Mouse (Mus musculus) MEL (cell line): Measurements from ENCODE around the gene Myl7. TPM values are rescaled to one million over a fixed set of nuclear protein-coding genes. Genes with fewer than 3 reads are reported as not detected.

ENCODE experiments used
- DNase-seq: peaks from one replicate; pipeline ENCODE4 v3.0.0; 2011; ENCODE audit warnings: low read depth, low spot score
- H3K27ac ChIP-seq: 2 replicates; pipeline ENCODE4 v1.5.1; 2012; ENCODE audit warnings: low read depth, mild to moderate bottlenecking, control low read depth, low read length, moderate library complexity; ENCODE audit not compliant: control insufficient read depth
- H3K27me3 ChIP-seq, 2 experiments: fragments of 150-350 bp in 1 of 2; sonication (generic) in 1 of 2; 2 replicates each; pipeline ENCODE4 v1.6.1; 2012; ENCODE audit warnings: low read length in 2 of 2, mild to moderate bottlenecking in 2 of 2, improper control_type of control experiment in 1 of 2, moderate library complexity in 1 of 2; ENCODE audit not compliant: insufficient read depth in 2 of 2, control insufficient read depth in 1 of 2
- H3K36me3 ChIP-seq, 2 experiments: 2 replicates each; pipeline ENCODE4 v1.6.1; 2012 to 2014; ENCODE audit warnings: low read length in 2 of 2, improper control_type of control experiment in 1 of 2, inconsistent platforms in 1 of 2, mild to moderate bottlenecking in 1 of 2; ENCODE audit not compliant: insufficient read depth in 2 of 2, control insufficient read depth in 1 of 2
- H3K4me1 ChIP-seq, 2 experiments: fragments of 150-350 bp in 1 of 2; sonication (generic) in 1 of 2; 2 replicates each; pipeline ENCODE4 v1.6.1; 2012; ENCODE audit warnings: low read length in 2 of 2, improper control_type of control experiment in 1 of 2, mild to moderate bottlenecking in 1 of 2; ENCODE audit not compliant: insufficient read depth in 2 of 2, control insufficient read depth in 1 of 2
- H3K4me3 ChIP-seq, 2 experiments: fragments of 150-350 bp in 1 of 2; sonication (generic) in 1 of 2; 2 replicates each; pipeline ENCODE4 v1.5.1; 2012; ENCODE audit warnings: low read depth in 2 of 2, low read length in 2 of 2, mild to moderate bottlenecking in 2 of 2, moderate library complexity in 2 of 2, control low read depth in 1 of 2, improper control_type of control experiment in 1 of 2; ENCODE audit not compliant: control insufficient read depth in 1 of 2, insufficient read depth in 1 of 2
- H3K79me2 ChIP-seq: 2 replicates; pipeline ENCODE4 v1.6.1; 2012; ENCODE audit warnings: mild to moderate bottlenecking, low read length, moderate library complexity; ENCODE audit not compliant: control insufficient read depth, poor library complexity, insufficient read depth
- H3K9ac ChIP-seq: 2 replicates; pipeline ENCODE4 v1.6.1; 2012; ENCODE audit warnings: low read depth, mild to moderate bottlenecking, control low read depth, low read length, moderate library complexity; ENCODE audit not compliant: control insufficient read depth, poor library complexity, severe bottlenecking
- H3K9me3 ChIP-seq: fragments of 150-350 bp; sonication (generic); replicated peaks from 2 replicates; pipeline ENCODE4 v1.6.1; 2012; ENCODE audit warnings: mild to moderate bottlenecking, low read length, improper control_type of control experiment, moderate library complexity; ENCODE audit not compliant: insufficient read depth
- CHD1 ChIP-seq: IDR thresholded peaks from 2 replicates; pipeline ENCODE4 v1.6.1; 2012; ENCODE audit warnings: low read depth, mild to moderate bottlenecking, inconsistent platforms, low read length, improper control_type of control experiment
- E2F4 ChIP-seq: IDR thresholded peaks from 2 replicates; pipeline ENCODE4 v1.6.1; 2011; ENCODE audit warnings: low read depth, low read length, improper control_type of control experiment, borderline replicate concordance
- ETS1 ChIP-seq: IDR thresholded peaks from 2 replicates; pipeline ENCODE4 v1.6.1; 2012; ENCODE audit warnings: low read depth, mild to moderate bottlenecking, inconsistent platforms, low read length, improper control_type of control experiment, moderate library complexity
- GABPA ChIP-seq: IDR thresholded peaks from 2 replicates; pipeline ENCODE4 v1.6.1; 2012; ENCODE audit warnings: low read depth, mild to moderate bottlenecking, inconsistent platforms, low read length, improper control_type of control experiment, moderate library complexity
- HCFC1 ChIP-seq: IDR thresholded peaks from 2 replicates; pipeline ENCODE4 v1.6.1; 2012; ENCODE audit warnings: low read depth, mild to moderate bottlenecking, inconsistent platforms, low read length, improper control_type of control experiment, moderate library complexity
- JUND ChIP-seq: IDR thresholded peaks from 2 replicates; pipeline ENCODE4 v1.6.1; 2011; ENCODE audit warnings: low read depth, mild to moderate bottlenecking, improper control_type of control experiment, low read length
- MAX ChIP-seq: IDR thresholded peaks from 2 replicates; pipeline ENCODE4 v1.6.1; 2011; ENCODE audit warnings: low read length, improper control_type of control experiment
- MEF2A ChIP-seq: IDR thresholded peaks from 2 replicates; pipeline ENCODE4 v1.6.1; 2014; ENCODE audit warnings: low read depth, mild to moderate bottlenecking, inconsistent platforms, low read length, improper control_type of control experiment; ENCODE audit not compliant: poor library complexity, insufficient replicate concordance, severe bottlenecking; ENCODE audit errors: extremely low read depth
- NRF1 ChIP-seq: IDR thresholded peaks from 2 replicates; pipeline ENCODE4 v1.6.1; 2014; ENCODE audit warnings: low read depth, mild to moderate bottlenecking, inconsistent platforms, low read length, improper control_type of control experiment, moderate library complexity; ENCODE audit not compliant: poor library complexity, insufficient read depth, severe bottlenecking
- POLR2A ChIP-seq, 2 experiments: IDR thresholded peaks; 2 replicates each; pipeline ENCODE4 v1.6.1; 2011 to 2012; ENCODE audit warnings: low read length in 2 of 2, mild to moderate bottlenecking in 2 of 2, control low read depth in 1 of 2, improper control_type of control experiment in 1 of 2, low read depth in 1 of 2, moderate library complexity in 1 of 2; ENCODE audit not compliant: control insufficient read depth in 1 of 2, insufficient read depth in 1 of 2, poor library complexity in 1 of 2
- POLR2AphosphoS5 ChIP-seq: IDR thresholded peaks from 2 replicates; pipeline ENCODE4 v1.6.1; 2012; ENCODE audit warnings: low read depth, borderline replicate concordance, mild to moderate bottlenecking, inconsistent platforms, low read length, moderate library complexity, mixed read lengths
- TCF12 ChIP-seq: IDR thresholded peaks from 2 replicates; pipeline ENCODE4 v1.6.1; 2014; ENCODE audit warnings: low read depth, mild to moderate bottlenecking, inconsistent platforms, low read length, improper control_type of control experiment, moderate library complexity
- USF2 ChIP-seq, 2 experiments: IDR thresholded peaks; 2 replicates each; pipeline ENCODE4 v1.6.1; 2011 to 2012; ENCODE audit warnings: improper control_type of control experiment in 2 of 2, low read length in 2 of 2, borderline replicate concordance in 1 of 2, inconsistent platforms in 1 of 2, low read depth in 1 of 2, mild to moderate bottlenecking in 1 of 2; ENCODE audit not compliant: insufficient read depth in 1 of 2
- ZMIZ1 ChIP-seq: IDR thresholded peaks from 2 replicates; pipeline ENCODE4 v1.6.1; 2012; ENCODE audit warnings: low read depth, mild to moderate bottlenecking, inconsistent platforms, low read length, improper control_type of control experiment, moderate library complexity
- ZNF384 ChIP-seq: IDR thresholded peaks from 2 replicates; pipeline ENCODE4 v1.6.1; 2012; ENCODE audit warnings: low read depth, mild to moderate bottlenecking, inconsistent platforms, low read length, improper control_type of control experiment
- polyA plus RNA-seq, 2 experiments: library from polyadenylated mRNA; stranded (reverse) in 1 of 2; unstranded in 1 of 2; fragments of >175 nt in 1 of 2; fragments of >200 nt in 1 of 2; gene quantifications; 2 replicates each; pipeline versions ENCODE4 v1.2.1 to v1.2.4; 2012; ENCODE audit warnings: low replicate concordance in 2 of 2, low read depth in 1 of 2; ENCODE audit not compliant: insufficient read length in 2 of 2, insufficient read depth in 1 of 2, missing spikeins in 1 of 2
- total RNA-seq: library from RNA; depleted of rRNA; stranded (reverse); fragments of 300-350 nt; gene quantifications from 2 replicates; pipeline ENCODE4 v1.2.3, GENCODE M21; 2012

The Myl7 gene
- total and polyA plus RNA-seq, 3 experiments: not detected

GRCm38 (mm10) chr11:5849316-5849715 lies 49.3 kb downstream of the Myl7 start:
- DNase-seq: no peak
- TF ChIP-seq USF2 (IDR thresholded peaks at IDR 0.05; ENCODE audit: borderline replicate concordance in 1 of 2, insufficient read depth in 1 of 2, low read depth in 1 of 2, low read length in 2 of 2) (no peak), NRF1 (no peak), MEF2A (no peak), POLR2A (IDR thresholded peaks at IDR 0.05; ENCODE audit: control insufficient read depth in 1 of 2, insufficient read depth in 1 of 2, low read depth in 1 of 2, low read length in 2 of 2, poor library complexity in 1 of 2) (no peak), E2F4 (no peak), GABPA (no peak), JUND (no peak)
- no peaks in the 10 kb centered on the region for H3K79me2 ChIP-seq
- H3K27me3 ChIP-seq: no peaks in the 10 kb centered on the region
- H3K9ac ChIP-seq: no peak overlapping the region
- no peak overlapping the region for H3K4me3 ChIP-seq
- no peaks in the 10 kb centered on the region for H3K9me3 ChIP-seq
- peaks cover 0 to 4% of the 10 kb centered on the region in 2 experiments; a peak in 2 of 4 replicates for H3K36me3 ChIP-seq
- H3K4me1 ChIP-seq: peaks cover 2 to 18% of the 10 kb centered on the region in 2 experiments
- H3K27ac ChIP-seq: no peak overlapping the region

GRCm38 (mm10) chr11:5848741-5849140 lies 49.8 kb downstream of the Myl7 start:
- Histone ChIP-seq H3K27ac (no peak overlapping the region), H3K27me3 (no peaks in the 10 kb centered on the region), H3K9ac (no peak overlapping the region), H3K79me2 (no peaks in the 10 kb centered on the region), H3K36me3 (peaks cover 0 to 4% of the 10 kb centered on the region in 2 experiments; a peak in 2 of 4 replicates), H3K4me1 (peaks cover 2 to 18% of the 10 kb centered on the region in 2 experiments), H3K4me3 (no peak overlapping the region), H3K9me3 (no peaks in the 10 kb centered on the region)
- TF ChIP-seq ZNF384 (no peak), HCFC1 (no peak), MAX (no peak), POLR2AphosphoS5 (no peak), JUND (no peak), CHD1 (no peak), ETS1 (no peak), NRF1 (no peak), ZMIZ1 (no peak), USF2 (IDR thresholded peaks at IDR 0.05; ENCODE audit: borderline replicate concordance in 1 of 2, insufficient read depth in 1 of 2, low read depth in 1 of 2, low read length in 2 of 2) (no peak), GABPA (no peak), TCF12 (no peak)
- DNase-seq: no peak
